Mouse (Mus musculus) midbrain, postnatal 0 days (tissue): ENCODE data around the gene Upk2. TPM values are rescaled to one million over a fixed set of nuclear protein-coding genes. Genes with fewer than 3 reads are reported as not detected.
A peak's percentile ranks its signal among the peaks of the same experiment; 100 is the strongest.
"Not testable (repeated sequence)": the region's sequence is repeated elsewhere in the genome, so short reads cannot be mapped to it uniquely, and the experiment has no call there.

ENCODE experiments used
- ATAC-seq: fragments of 200-750 bp; cut with Nextera tagmentation; 2 replicates; pipeline ENCODE4 v1.8.0; 2017; ENCODE audit warnings: moderate number of reproducible peaks, mild to moderate bottlenecking, moderate TSS enrichment, moderate library complexity; ENCODE audit not compliant: low FRiP score
- DNase-seq: peaks from one replicate; pipeline ENCODE4 v3.0.0-alpha.2; 2015; ENCODE audit warnings: low spot score
- H3K27ac ChIP-seq: fragments of 300-500 bp; sonication (generic); 2 replicates; pipeline ENCODE4 v1.5.1; 2014; ENCODE audit warnings: low read depth, mild to moderate bottlenecking, low read length, mixed read lengths
- H3K27me3 ChIP-seq: fragments of 300-500 bp; sonication (generic); 2 replicates; pipeline ENCODE4 v1.6.1; 2014; ENCODE audit warnings: low read length, control low read depth, mixed read lengths; ENCODE audit not compliant: insufficient read depth
- H3K36me3 ChIP-seq: fragments of 300-500 bp; sonication (generic); 2 replicates; pipeline ENCODE4 v1.6.1; 2014; ENCODE audit warnings: low read length, control low read depth, mixed read lengths; ENCODE audit not compliant: insufficient read depth
- H3K4me1 ChIP-seq: fragments of 300-500 bp; sonication (generic); 2 replicates; pipeline ENCODE4 v1.6.1; 2014; ENCODE audit warnings: mild to moderate bottlenecking, control low read depth, antibody characterized with exemption, low read length, mixed read lengths; ENCODE audit not compliant: insufficient read depth
- H3K4me2 ChIP-seq: fragments of 300-500 bp; sonication (generic); 2 replicates; pipeline ENCODE4 v1.6.1; 2014; ENCODE audit warnings: low read depth, mild to moderate bottlenecking, low read length, mixed read lengths; ENCODE audit not compliant: poor library complexity, severe bottlenecking
- H3K4me3 ChIP-seq: fragments of 300-500 bp; sonication (generic); 2 replicates; pipeline ENCODE4 v1.5.1; 2014; ENCODE audit warnings: low read depth, mild to moderate bottlenecking, low read length, moderate library complexity
- H3K9ac ChIP-seq: fragments of 300-500 bp; sonication (generic); replicated peaks from 2 replicates; pipeline ENCODE4 v1.6.1; 2014; ENCODE audit warnings: mild to moderate bottlenecking, low read length, moderate library complexity, mixed read lengths; ENCODE audit not compliant: poor library complexity, severe bottlenecking
- H3K9me3 ChIP-seq: fragments of 300-500 bp; sonication (generic); 2 replicates; pipeline ENCODE4 v1.6.1; 2016; ENCODE audit warnings: low read length, control low read depth
- CTCF ChIP-seq: IDR thresholded peaks from 2 replicates; pipeline ENCODE4 v1.5.1; 2016; ENCODE audit warnings: antibody characterized with exemption, mild to moderate bottlenecking
- WGBS: fragments of 180-500 bp; shearing (Covaris S2); extraction: QIAGEN DNeasy Blood & Tissue Kit; methylation state at CpG from one replicate; pipeline ENCODE4 v1.1.7; 2014; 5-methylcytosine and 5-hydroxymethylcytosine counted together
- polyA plus RNA-seq: library from polyadenylated mRNA; unstranded; fragments of >200 nt; fragmentation: Nextera tagmentation; extraction: Ambion mirVana; gene quantifications from 2 replicates; pipeline ENCODE4 v1.2.1, GENCODE M21; 2015
- total RNA-seq: library from RNA; depleted of rRNA; stranded (reverse); fragments of >200 nt; gene quantifications from 2 replicates; pipeline ENCODE4 v1.2.3, GENCODE M21; 2014

Upk2 gene
- total and polyA plus RNA-seq, 2 experiments from 2014 or later, result not detected

GRCm38 (mm10) chr9:44457035-44457742 is 2.4 kb upstream of the Upk2 start:
- Histone ChIP-seq H3K9ac (peak overlapping the region; percentile 44), H3K9me3 (no peaks in the 10 kb centered on the region), H3K4me2 (peak overlapping the region; percentile 35), H3K36me3 (no peaks in the 10 kb centered on the region), H3K4me1 (no peaks in the 10 kb centered on the region; the same call in 1 of the 2 replicates), H3K4me3 (peak overlapping the region; percentile 20), H3K27me3 (no peaks in the 10 kb centered on the region), H3K27ac (peak overlapping the region; percentile 86)
- DNase-seq (peak; percentile 98), ATAC-seq (peak; percentile 96)
- no peak for TF ChIP-seq CTCF
- 3% methylated on average over 11 of the region's 11 CpGs for WGBS

- Histone ChIP-seq H3K4me2 (no peak overlapping the region), H3K9ac (no peak overlapping the region), H3K4me1 (no peaks in the 10 kb centered on the region; the same call in 1 of the 2 replicates), H3K4me3 (no peak overlapping the region), H3K27me3 (no peaks in the 10 kb centered on the region), H3K27ac (no peak overlapping the region), H3K9me3 (no peaks in the 10 kb centered on the region), H3K36me3 (no peaks in the 10 kb centered on the region)
- peak; percentile 87 for DNase-seq
- WGBS, result 11% methylated on average over 14 of the region's 14 CpGs
- ATAC-seq, result no peak
- TF ChIP-seq CTCF, result peak; percentile 94
Observed at GRCm38 (mm10) chr9:44454132-44454890, 465 bp downstream of the Upk2 start.

GRCm38 (mm10) chr9:44450387-44450786 is 4.4 kb downstream of the Upk2 start:
- no peaks in the 10 kb centered on the region for H3K4me1 ChIP-seq
- TF ChIP-seq CTCF, result peak; percentile 45
- no peak overlapping the region for H3K9ac ChIP-seq
- H3K9me3 ChIP-seq, result no peaks in the 10 kb centered on the region
- H3K4me2 ChIP-seq, result no peak overlapping the region
- H3K27me3 ChIP-seq, result no peaks in the 10 kb centered on the region
- H3K4me3 ChIP-seq, result no peak overlapping the region
- H3K27ac ChIP-seq, result no peak overlapping the region
- ATAC-seq (no peak), DNase-seq (no peak)
- no peaks in the 10 kb centered on the region for H3K36me3 ChIP-seq

- ATAC-seq, H3K9ac ChIP-seq, H3K27ac ChIP-seq, H3K36me3 ChIP-seq, H3K27me3 ChIP-seq, H3K4me3 ChIP-seq, H3K9me3 ChIP-seq, H3K4me1 ChIP-seq, H3K4me2 ChIP-seq, DNase-seq: not testable (repeated sequence)
- 85% methylated on average over 7 of the region's 7 CpGs for WGBS
Observed at GRCm38 (mm10) chr9:44444402-44445025, 10.3 kb downstream of the Upk2 start.

GRCm38 (mm10) chr9:44440961-44441360 is 13.8 kb downstream of the Upk2 start, which contains the start of gene Foxr1:
TSS of gene Foxr1 (minus strand) at chr9:44441136.
- no peaks in the 10 kb centered on the region for H3K27me3 ChIP-seq
- no peak within 1 kb of the TSS for H3K27ac ChIP-seq
- 82% methylated on average over 19 of the region's 19 CpGs for WGBS
- H3K9me3 ChIP-seq, result no peaks in the 10 kb centered on the region
- ATAC-seq (no peak), DNase-seq (no peak)
- H3K4me2 ChIP-seq, result no peak within 1 kb of the TSS
- no peak for TF ChIP-seq CTCF
- H3K4me1 ChIP-seq, result no peaks in the 10 kb centered on the region
- H3K4me3 ChIP-seq, result no peak within 1 kb of the TSS
- H3K36me3 ChIP-seq, result no peaks in the 10 kb centered on the region
- no peak within 1 kb of the TSS for H3K9ac ChIP-seq

- no peak overlapping the region for H3K9ac ChIP-seq
- no peaks in the 10 kb centered on the region for H3K9me3 ChIP-seq
- H3K4me2 ChIP-seq, result no peak overlapping the region
- H3K4me3 ChIP-seq, result no peak overlapping the region
- no peaks in the 10 kb centered on the region for H3K4me1 ChIP-seq
- DNase-seq, result no peak
- WGBS, result 86% methylated on average over 6 of the region's 6 CpGs
- no peaks in the 10 kb centered on the region for H3K27me3 ChIP-seq
- no peak for TF ChIP-seq CTCF
- no peak for ATAC-seq
- no peaks in the 10 kb centered on the region for H3K36me3 ChIP-seq
- H3K27ac ChIP-seq, result no peak overlapping the region
Observed at GRCm38 (mm10) chr9:44435747-44436146, 19.0 kb downstream of the Upk2 start.
